Mouse (Mus musculus): Measurements from ENCODE around the gene Apobec1.
"Not testable (repeated sequence)": the region's sequence is repeated elsewhere in the genome, so short reads cannot be mapped to it uniquely, and the experiment has no call there.

Gene Apobec1

GRCm38 (mm10) chr6:122604260-122604659 lies 2.0 kb upstream of the Apobec1 start:
- DNase-seq (ENCODE audit: low spot score) = no peak

- no peak for DNase-seq (ENCODE audit: low spot score)
These were observed 713 bp upstream of the Apobec1 start for GRCm38 (mm10) chr6:122602992-122603322.

GRCm38 (mm10) chr6:122601615-122602014 lies 629 bp downstream of the Apobec1 start:
- no peak for DNase-seq (ENCODE audit: low spot score)

- DNase-seq (ENCODE audit: low spot score) = no peak
These were observed 1.2 kb downstream of the Apobec1 start for GRCm38 (mm10) chr6:122601031-122601430.

GRCm38 (mm10) chr6:122600066-122600646 lies 2.1 kb downstream of the Apobec1 start:
- no peak for DNase-seq (ENCODE audit: low spot score)

- DNase-seq (ENCODE audit: low spot score) = no peak
These were observed 3.0 kb downstream of the Apobec1 start for GRCm38 (mm10) chr6:122599054-122599737.

GRCm38 (mm10) chr6:122598436-122598835 lies 3.8 kb downstream of the Apobec1 start:
- DNase-seq (ENCODE audit: low spot score) = no peak

GRCm38 (mm10) chr6:122598014-122598413 lies 4.2 kb downstream of the Apobec1 start:
- DNase-seq (ENCODE audit: low spot score) = no peak

- no peak for DNase-seq (ENCODE audit: low spot score)
These were observed 5.6 kb downstream of the Apobec1 start for GRCm38 (mm10) chr6:122596608-122597007.

- peak; percentile 45 for DNase-seq (ENCODE audit: low spot score)
These were observed 6.6 kb downstream of the Apobec1 start for GRCm38 (mm10) chr6:122595637-122596036.

- no peak for DNase-seq (ENCODE audit: low spot score)
These were observed 9.3 kb downstream of the Apobec1 start for GRCm38 (mm10) chr6:122592905-122593304.

- no peak for DNase-seq (ENCODE audit: low spot score)
These were observed 11.1 kb downstream of the Apobec1 start for GRCm38 (mm10) chr6:122591027-122591758.

GRCm38 (mm10) chr6:122579086-122579485 lies 23.2 kb downstream of the Apobec1 start:
- DNase-seq (ENCODE audit: low spot score) = no peak

GRCm38 (mm10) chr6:122577030-122577429 lies 25.2 kb downstream of the Apobec1 start:
- DNase-seq (ENCODE audit: low spot score) = no peak

- DNase-seq (ENCODE audit: low spot score) = not testable (repeated sequence)
These were observed 27.2 kb downstream of the Apobec1 start for GRCm38 (mm10) chr6:122575037-122575436.

GRCm38 (mm10) chr6:122571617-122571959 lies 30.7 kb downstream of the Apobec1 start:
- DNase-seq (ENCODE audit: low spot score) = no peak

- DNase-seq (ENCODE audit: low spot score) = no peak
These were observed 31.3 kb downstream of the Apobec1 start for GRCm38 (mm10) chr6:122570695-122571616.

- DNase-seq (ENCODE audit: low spot score) = no peak
These were observed 32.5 kb downstream of the Apobec1 start for GRCm38 (mm10) chr6:122569762-122570161.

GRCm38 (mm10) chr6:122569113-122569512 lies 33.1 kb downstream of the Apobec1 start:
- DNase-seq (ENCODE audit: low spot score) = no peak

GRCm38 (mm10) chr6:122565070-122565784 lies 37.0 kb downstream of the Apobec1 start:
- no peak for DNase-seq (ENCODE audit: low spot score)

- peak; percentile 84 for DNase-seq (ENCODE audit: low spot score)
These were observed 39.8 kb downstream of the Apobec1 start for GRCm38 (mm10) chr6:122562463-122562862.

- DNase-seq (ENCODE audit: low spot score) = no peak
These were observed 41.2 kb downstream of the Apobec1 start for GRCm38 (mm10) chr6:122561005-122561404.

Data from embryo, embryonic 10.5 days (tissue).